Mouse (Mus musculus): ENCODE measurements at regions not wholly inside any gene's neighbourhood (a gene's known extent, or its start where the extent isn't known, plus 50 kb on each side); places are given as distances from the start of the nearest gene placed in this dataset.

DNA sequence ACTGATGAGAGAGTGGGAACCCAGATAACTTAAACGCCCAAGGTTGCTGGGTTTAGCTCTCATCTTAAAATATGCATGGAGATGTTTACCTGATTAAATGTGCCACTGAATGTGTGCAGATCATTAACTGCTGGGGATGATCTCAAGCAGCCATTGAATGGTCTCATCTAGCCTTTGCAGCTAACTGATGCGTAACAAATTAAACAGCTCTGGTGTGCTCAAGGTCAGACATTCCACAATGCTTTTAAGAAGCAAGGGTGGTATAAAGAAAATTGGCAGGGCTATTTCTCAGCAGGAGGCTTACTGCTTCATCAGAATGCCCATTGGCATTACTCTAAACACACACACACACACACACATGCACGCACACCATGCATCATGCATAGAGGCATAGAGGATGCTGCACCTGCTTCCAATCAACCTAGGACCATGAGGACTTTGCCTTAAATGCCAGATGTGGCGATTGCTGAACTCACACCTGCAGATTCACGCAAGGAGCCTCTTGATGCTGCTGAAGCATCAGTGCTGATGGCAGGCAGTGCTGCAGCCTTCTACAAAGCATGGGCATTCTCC, 333.4 kb downstream of the Ice1 start:
- TF ChIP-seq E2F4 (IDR thresholded peaks at IDR 0.05; ENCODE audit: insufficient replicate concordance, low read depth, low read length) (no peak), MXI1 (IDR thresholded peaks at IDR 0.05; ENCODE audit: low read depth, low read length) (no peak), CTCF (conservative IDR thresholded peaks at IDR 0.05 in 1 of 2, IDR thresholded peaks at IDR 0.05 in 1 of 2; ENCODE audit: low read depth in 2 of 2, low read length in 2 of 2) (no peak), MYC (IDR thresholded peaks at IDR 0.05; ENCODE audit: low read depth, low read length) (no peak), ZMIZ1 (IDR thresholded peaks at IDR 0.05; ENCODE audit: low read depth, low read length) (no peak), POLR2A (IDR thresholded peaks at IDR 0.05; ENCODE audit: low read depth, low read length) (no peak), EP300 (IDR thresholded peaks at IDR 0.05; ENCODE audit: low read length) (no peak), TCF12 (IDR thresholded peaks at IDR 0.05; ENCODE audit: low read depth, low read length) (no peak), ZNF384 (IDR thresholded peaks at IDR 0.05; ENCODE audit: low read depth, low read length) (no peak), KAT2A (IDR thresholded peaks at IDR 0.05; ENCODE audit: insufficient replicate concordance, low read length) (no peak), MAZ (IDR thresholded peaks at IDR 0.05; ENCODE audit: low read depth, low read length) (no peak), ZC3H11A (IDR thresholded peaks at IDR 0.05; ENCODE audit: low read depth, low read length) (no peak)
